Mouse (Mus musculus) ES-E14 (cell line): ENCODE measurements around the gene Gfod2. TPM values are rescaled to one million over a fixed set of nuclear protein-coding genes. Genes with fewer than 3 reads are reported as not detected.

Experiments used
- DNase-seq: peaks from one replicate; pipeline ENCODE4 v3.0.0-alpha.2; 2013; ENCODE audit warnings: low read depth, low spot score
- H3K27ac ChIP-seq: 2 replicates; pipeline ENCODE4 v1.5.1; 2012; ENCODE audit warnings: low read depth, mild to moderate bottlenecking, low read length, moderate library complexity, mixed read lengths; ENCODE audit not compliant: poor library complexity, insufficient read depth, severe bottlenecking
- H3K36me3 ChIP-seq: 2 replicates; pipeline ENCODE4 v1.6.1; 2012; ENCODE audit warnings: mild to moderate bottlenecking, low read length, moderate library complexity, mixed read lengths; ENCODE audit not compliant: control insufficient read depth, poor library complexity, insufficient read depth, severe bottlenecking
- H3K4me1 ChIP-seq, 2 experiments: fragments of 150-350 bp in 1 of 2; sonication (generic) in 1 of 2; 2 replicates each; pipeline ENCODE4 v1.6.1; 2012; ENCODE audit warnings: low read length in 2 of 2, mild to moderate bottlenecking in 1 of 2, mixed read lengths in 1 of 2; ENCODE audit not compliant: control insufficient read depth in 2 of 2, insufficient read depth in 2 of 2, poor library complexity in 1 of 2
- H3K4me3 ChIP-seq, 2 experiments: fragments of 150-350 bp in 1 of 2; sonication (generic) in 1 of 2; 2 replicates each; pipeline ENCODE4 v1.5.1; 2012; ENCODE audit warnings: low read length in 2 of 2, low read depth in 1 of 2, mild to moderate bottlenecking in 1 of 2, mixed read lengths in 1 of 2; ENCODE audit not compliant: insufficient read depth in 1 of 2, poor library complexity in 1 of 2, severe bottlenecking in 1 of 2
- H3K9ac ChIP-seq: 2 replicates; pipeline ENCODE4 v1.6.1; 2012; ENCODE audit warnings: low read depth, mild to moderate bottlenecking, low read length, mixed read lengths; ENCODE audit not compliant: poor library complexity, insufficient read depth, severe bottlenecking
- H3K9me3 ChIP-seq: fragments of 150-350 bp; sonication (generic); 2 replicates; pipeline ENCODE4 v1.6.1; 2012; ENCODE audit warnings: low read depth, mild to moderate bottlenecking, low read length; ENCODE audit not compliant: control insufficient read depth, insufficient read depth
- CHD2 ChIP-seq: IDR thresholded peaks from 2 replicates; pipeline ENCODE4 v1.6.1; 2014; ENCODE audit warnings: mild to moderate bottlenecking, low read depth, low read length, inconsistent platforms
- HCFC1 ChIP-seq: IDR thresholded peaks from 2 replicates; pipeline ENCODE4 v1.6.1; 2012; ENCODE audit warnings: low read length, inconsistent platforms, borderline replicate concordance; ENCODE audit not compliant: insufficient read depth
- MAFK ChIP-seq: IDR thresholded peaks from 2 replicates; pipeline ENCODE4 v1.6.1; 2014; ENCODE audit warnings: mild to moderate bottlenecking, low read depth, low read length, inconsistent platforms; ENCODE audit not compliant: insufficient read depth
- ZC3H11A ChIP-seq: IDR thresholded peaks from 2 replicates; pipeline ENCODE4 v1.6.1; 2012; ENCODE audit warnings: low read depth, mild to moderate bottlenecking, inconsistent platforms, low read length, borderline replicate concordance
- ZNF384 ChIP-seq: IDR thresholded peaks from 2 replicates; pipeline ENCODE4 v1.6.1; 2012; ENCODE audit warnings: low read depth, low read length, inconsistent platforms
- in situ Hi-C, 2 experiments: fragments of 600-800 bp; cut with MboI; formaldehyde crosslinking; loops; one replicate each; pipeline ENCODE4 v1.15.1; 2025; ENCODE audit warnings: low sequenced_read_pairs in 2 of 2, inconsistent platforms in 1 of 2; ENCODE audit not compliant: unreplicated experiment in 2 of 2
- total RNA-seq: library from RNA; depleted of rRNA; stranded (reverse); fragments of 300-350 nt; gene quantifications from 2 replicates; pipeline ENCODE4 v1.2.3, GENCODE M21; 2012

Gfod2 gene
- total RNA-seq, 1 experiment = 11.0 TPM

DNA sequence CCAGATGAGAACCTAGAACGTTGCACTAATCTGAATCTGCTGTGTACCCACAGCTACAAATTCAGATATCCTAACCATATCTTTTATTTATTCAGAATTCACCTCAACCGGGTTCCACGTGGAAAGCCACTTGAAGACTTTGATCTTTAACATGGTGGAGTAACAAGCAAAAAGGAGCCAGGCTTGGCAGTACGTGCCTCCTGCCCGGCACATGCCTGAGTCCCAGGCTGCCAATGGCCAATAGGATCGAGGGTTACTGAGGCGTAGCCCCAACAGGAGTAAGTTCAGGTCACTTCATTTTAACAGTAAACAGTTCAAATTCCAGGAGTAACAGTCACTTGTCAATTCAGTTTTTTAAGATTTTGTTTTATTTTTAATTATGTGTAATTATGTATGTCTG is 46.3 kb upstream of the Gfod2 start:
- no peaks in the 10 kb centered on the region for H3K9me3 ChIP-seq
- in situ Hi-C loops = no loop called here

DNA sequence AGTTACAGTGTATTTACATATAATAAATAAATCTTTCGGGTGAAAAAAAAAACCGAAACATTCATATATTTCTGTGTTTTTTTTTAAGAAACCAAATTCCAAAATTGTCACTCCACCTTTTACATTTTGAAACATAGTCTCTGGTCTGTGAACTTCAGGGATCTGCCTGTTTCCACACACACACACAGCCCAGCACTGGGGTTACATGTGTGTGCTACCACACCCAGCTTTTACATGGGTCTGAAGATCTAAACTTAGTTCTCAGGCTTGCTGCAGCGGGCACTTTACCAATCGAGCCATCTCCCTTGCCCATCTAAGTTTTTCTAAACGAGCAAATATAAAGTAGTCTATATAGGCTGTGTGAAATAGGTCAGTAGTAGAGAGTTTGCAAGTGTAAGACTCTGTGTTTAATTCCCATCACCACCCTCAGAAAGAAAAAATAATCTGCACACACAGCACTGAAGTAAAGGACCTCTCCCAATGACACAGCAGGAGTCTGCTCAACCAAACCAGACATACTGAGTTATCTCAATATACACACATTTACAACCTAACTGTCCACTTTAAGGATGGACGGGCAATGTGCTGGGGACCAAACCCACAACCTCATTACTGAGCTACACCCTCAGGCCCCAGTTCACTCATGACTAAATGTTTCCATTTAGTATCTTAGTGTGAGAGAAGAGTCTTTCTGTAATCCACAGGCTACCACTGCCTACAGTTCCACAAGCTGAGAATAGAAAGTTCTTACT is 42.9 kb upstream of the Gfod2 start:
- Histone ChIP-seq H3K36me3 (no peaks in the 10 kb centered on the region; the same call in 1 of the 2 replicates), H3K4me1 (peaks cover 3 to 12% of the 10 kb centered on the region in 2 experiments; a peak in 3 of 4 replicates), H3K27ac (no peak overlapping the region), H3K9ac (no peak overlapping the region), H3K9me3 (no peaks in the 10 kb centered on the region), H3K4me3 (no peak overlapping the region)
- in situ Hi-C loops = no loop called here
- no peak for DNase-seq
- TF ChIP-seq CHD2 = no peak
- no peak for TF ChIP-seq ZC3H11A
- no peak for TF ChIP-seq HCFC1
- no peak for TF ChIP-seq MAFK
- TF ChIP-seq ZNF384 = no peak

More for the DNA sequence above, 46.3 kb upstream of the Gfod2 start:
- Histone ChIP-seq H3K27ac (no peak overlapping the region), H3K4me3 (no peak overlapping the region), H3K4me1 (0 out of 4 replicates have a peak, but pooled peaks cover 0 to 2% of the 10 kb centered on the region in 2 experiments), H3K36me3 (no peaks in the 10 kb centered on the region; the same call in 1 of the 2 replicates), H3K9ac (no peak overlapping the region)
- DNase-seq = no peak
- TF ChIP-seq ZC3H11A (no peak), HCFC1 (no peak), ZNF384 (no peak), MAFK (no peak), CHD2 (no peak)

DNA sequence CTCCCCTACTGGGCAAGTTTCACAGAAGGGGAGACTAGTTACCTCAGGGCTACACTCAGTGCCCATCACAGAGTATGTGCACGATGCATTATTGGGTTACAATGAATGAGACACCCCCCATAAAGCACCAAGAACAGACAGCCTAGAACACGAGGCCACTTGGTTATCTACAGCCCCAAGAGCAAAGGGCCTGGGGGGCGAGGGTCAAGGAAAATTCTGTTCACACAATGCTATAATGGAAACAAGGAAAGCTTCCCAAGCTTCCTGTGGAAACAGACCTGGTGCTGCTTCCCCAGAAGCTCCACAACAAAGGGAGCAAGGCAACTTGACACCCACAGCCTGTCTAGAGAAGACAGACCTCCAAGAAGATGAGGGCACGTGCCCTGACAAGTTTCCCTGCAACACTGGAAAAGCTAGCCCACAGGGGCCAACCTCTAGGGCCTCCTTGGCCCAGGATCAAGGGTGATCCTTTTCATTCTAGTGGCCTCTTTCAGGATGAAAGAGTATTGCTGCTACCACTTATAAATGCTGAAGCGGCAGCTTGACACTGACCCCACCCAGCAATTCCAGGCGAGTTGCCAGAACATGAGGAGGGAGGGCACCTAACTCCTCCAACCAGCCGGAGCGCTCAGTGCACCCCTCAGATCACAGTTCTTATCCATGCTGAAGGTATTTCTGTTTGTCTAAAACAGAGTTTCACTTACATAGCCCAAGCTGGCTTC is 40.8 kb upstream of the Gfod2 start:
- H3K27ac ChIP-seq = 0 out of 2 replicates have a peak overlapping the region, but pooled peaks have one; percentile 22

DNA sequence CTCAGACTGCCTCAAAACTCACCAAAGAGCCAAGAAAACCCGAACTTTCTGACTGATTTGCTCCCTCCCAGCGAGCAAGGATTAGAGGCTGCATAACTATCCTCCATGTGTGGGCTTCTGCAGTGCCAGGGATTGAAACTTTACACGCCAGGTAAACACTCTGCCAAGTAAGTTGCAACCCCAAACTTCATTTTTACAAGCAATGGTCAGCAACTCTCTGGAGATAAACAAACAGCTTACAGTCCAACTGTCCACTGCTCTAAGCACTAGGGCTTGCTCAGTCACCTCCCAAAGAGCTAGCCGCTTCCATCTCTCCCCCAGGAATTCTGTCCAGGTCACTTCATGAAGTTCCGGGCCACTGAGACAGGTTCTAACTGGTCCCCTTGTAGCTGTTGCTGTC is 39.9 kb upstream of the Gfod2 start:
- Histone ChIP-seq H3K27ac (no peak overlapping the region), H3K4me1 (peaks cover 3 to 12% of the 10 kb centered on the region in 2 experiments; a peak in 3 of 4 replicates), H3K9me3 (no peaks in the 10 kb centered on the region), H3K4me3 (no peak overlapping the region), H3K9ac (no peak overlapping the region), H3K36me3 (no peaks in the 10 kb centered on the region)
- no peak for DNase-seq
- no peak for TF ChIP-seq ZNF384
- no peak for TF ChIP-seq ZC3H11A
- TF ChIP-seq HCFC1 = no peak
- TF ChIP-seq MAFK = no peak
- in situ Hi-C loops = no loop called here

More for the DNA sequence above, 40.8 kb upstream of the Gfod2 start:
- DNase-seq = no peak
- no peaks in the 10 kb centered on the region for H3K9me3 ChIP-seq
- H3K36me3 ChIP-seq = no peaks in the 10 kb centered on the region; the same call in 1 of the 2 replicates
- no peak overlapping the region for H3K4me3 ChIP-seq
- H3K4me1 ChIP-seq = peaks cover 3 to 12% of the 10 kb centered on the region in 2 experiments; a peak in 3 of 4 replicates
- TF ChIP-seq CHD2 (no peak), ZC3H11A (no peak), MAFK (peak; percentile 38; the same call in 1 of the 2 replicates)
- peak overlapping the region; percentile 14; the same call in 1 of the 2 replicates for H3K9ac ChIP-seq
- in situ Hi-C loops = no loop called here
